Mouse (Mus musculus): Measurements from ENCODE around the gene Hbp1.

Gene Hbp1

GRCm38 (mm10) chr12:31950659-31951031 lies 310 bp upstream of the Hbp1 start:
- no peak for DNase-seq (ENCODE audit: low spot score in 2 of 2)

- peak; percentile 94 to 96 for DNase-seq (ENCODE audit: low spot score in 2 of 2)
Measured at GRCm38 (mm10) chr12:31949193-31949741, 1.1 kb downstream of the Hbp1 start.

- DNase-seq (ENCODE audit: low spot score in 2 of 2): no peak
Measured at GRCm38 (mm10) chr12:31948101-31949000, 2.0 kb downstream of the Hbp1 start.

- DNase-seq (ENCODE audit: low spot score in 2 of 2): no peak
Measured at GRCm38 (mm10) chr12:31947476-31947875, 2.9 kb downstream of the Hbp1 start.

- no peak for DNase-seq (ENCODE audit: low spot score in 2 of 2)
Measured at GRCm38 (mm10) chr12:31944405-31944804, 5.9 kb downstream of the Hbp1 start.

GRCm38 (mm10) chr12:31943020-31943654 lies 7.2 kb downstream of the Hbp1 start:
- no peak for DNase-seq (ENCODE audit: low spot score in 2 of 2)

GRCm38 (mm10) chr12:31939026-31939425 lies 11.3 kb downstream of the Hbp1 start:
- no peak for DNase-seq (ENCODE audit: low spot score in 2 of 2)

GRCm38 (mm10) chr12:31938391-31938997 lies 11.8 kb downstream of the Hbp1 start:
- DNase-seq (ENCODE audit: low spot score in 2 of 2): no peak

GRCm38 (mm10) chr12:31937613-31938012 lies 12.7 kb downstream of the Hbp1 start:
- DNase-seq (ENCODE audit: low spot score in 2 of 2): no peak

- no peak for DNase-seq (ENCODE audit: low spot score in 2 of 2)
Measured at GRCm38 (mm10) chr12:31936657-31937300, 13.6 kb downstream of the Hbp1 start.

- no peak for DNase-seq (ENCODE audit: low spot score in 2 of 2)
Measured at GRCm38 (mm10) chr12:31931818-31932217, 18.5 kb downstream of the Hbp1 start.

- DNase-seq (ENCODE audit: low spot score in 2 of 2): no peak
Measured at GRCm38 (mm10) chr12:31928498-31928897, 21.8 kb downstream of the Hbp1 start.

GRCm38 (mm10) chr12:31926661-31927061 lies 23.7 kb downstream of the Hbp1 start:
- DNase-seq (ENCODE audit: low spot score in 2 of 2): peak; percentile 62 to 79

- DNase-seq (ENCODE audit: low spot score in 2 of 2): no peak
Measured at GRCm38 (mm10) chr12:31925343-31925742, 25.0 kb downstream of the Hbp1 start.

GRCm38 (mm10) chr12:31924135-31924534 lies 26.2 kb downstream of the Hbp1 start:
- no peak for DNase-seq (ENCODE audit: low spot score in 2 of 2)

GRCm38 (mm10) chr12:31920464-31921405 lies 29.6 kb downstream of the Hbp1 start:
- no peak for DNase-seq (ENCODE audit: low spot score in 2 of 2)

GRCm38 (mm10) chr12:31917245-31917644 lies 33.1 kb downstream of the Hbp1 start:
- peak; percentile 67 to 70 for DNase-seq (ENCODE audit: low spot score in 2 of 2)

- DNase-seq (ENCODE audit: low spot score in 2 of 2): no peak
Measured at GRCm38 (mm10) chr12:31916691-31917090, 33.6 kb downstream of the Hbp1 start.

GRCm38 (mm10) chr12:31913614-31914013 lies 36.7 kb downstream of the Hbp1 start:
- no peak for DNase-seq (ENCODE audit: low spot score in 2 of 2)

- no peak for DNase-seq (ENCODE audit: low spot score in 2 of 2)
Measured at GRCm38 (mm10) chr12:31912966-31913551, 37.3 kb downstream of the Hbp1 start.
